Mouse (Mus musculus) cortical plate, adult 2 months (tissue): ENCODE measurements around the gene Sh2b3. TPM values are rescaled to one million over a fixed set of nuclear protein-coding genes. Genes with fewer than 3 reads are reported as not detected.
"Not testable (repeated sequence)": the region's sequence is repeated elsewhere in the genome, so short reads cannot be mapped to it uniquely, and the experiment has no call there.

Experiments used
- H3K27ac ChIP-seq: fragments of 200-500 bp; 2 replicates; pipeline ENCODE4 v1.5.1; 2012; ENCODE audit warnings: low read length, control low read depth, inconsistent platforms; ENCODE audit not compliant: insufficient read depth
- H3K4me1 ChIP-seq: fragments of 200-500 bp; 2 replicates; pipeline ENCODE4 v1.6.1; 2011; ENCODE audit warnings: low read length; ENCODE audit not compliant: control insufficient read depth, insufficient read depth
- H3K4me3 ChIP-seq: fragments of 200-500 bp; 2 replicates; pipeline ENCODE4 v1.5.1; 2011; ENCODE audit warnings: mild to moderate bottlenecking, low read length, control low read depth; ENCODE audit not compliant: insufficient read depth
- CTCF ChIP-seq: fragments of 200-500 bp; IDR thresholded peaks from 2 replicates; pipeline ENCODE4 v1.5.1; 2011; ENCODE audit warnings: mild to moderate bottlenecking, control low read depth, low read length; ENCODE audit not compliant: insufficient read depth; ENCODE audit errors: extremely low read depth
- POLR2A ChIP-seq: fragments of 200-500 bp; IDR thresholded peaks from 2 replicates; pipeline ENCODE4 v1.6.1; 2011; ENCODE audit warnings: mild to moderate bottlenecking, low read length, control low read depth; ENCODE audit not compliant: insufficient read depth; ENCODE audit errors: extremely low read depth
- polyA plus RNA-seq: library from polyadenylated mRNA; depleted of rRNA; stranded (reverse); fragments of >200 nt; gene quantifications from 2 replicates; pipeline ENCODE4 v1.2.3, GENCODE M21; 2012

Gene Sh2b3
- polyA plus RNA-seq, 1 experiment: 19.6 TPM

- Histone ChIP-seq H3K4me3 (no peak overlapping the region), H3K4me1 (no peaks in the 10 kb centered on the region), H3K27ac (no peak overlapping the region)
- TF ChIP-seq POLR2A: no peak
Measured at GRCm38 (mm10) chr5:121864330-121864729, 26.9 kb upstream of the Sh2b3 start.

GRCm38 (mm10) chr5:121861964-121862363, 24.5 kb upstream of the Sh2b3 start:
- Histone ChIP-seq H3K4me1 (no peaks in the 10 kb centered on the region), H3K27ac (no peak overlapping the region), H3K4me3 (no peak overlapping the region)
- TF ChIP-seq CTCF: no peak
- no peak for TF ChIP-seq POLR2A

- Histone ChIP-seq H3K27ac (no peak overlapping the region), H3K4me1 (no peaks in the 10 kb centered on the region)
- TF ChIP-seq POLR2A (no peak), CTCF (no peak)
Measured at GRCm38 (mm10) chr5:121858427-121858826, 21.0 kb upstream of the Sh2b3 start.

DNA sequence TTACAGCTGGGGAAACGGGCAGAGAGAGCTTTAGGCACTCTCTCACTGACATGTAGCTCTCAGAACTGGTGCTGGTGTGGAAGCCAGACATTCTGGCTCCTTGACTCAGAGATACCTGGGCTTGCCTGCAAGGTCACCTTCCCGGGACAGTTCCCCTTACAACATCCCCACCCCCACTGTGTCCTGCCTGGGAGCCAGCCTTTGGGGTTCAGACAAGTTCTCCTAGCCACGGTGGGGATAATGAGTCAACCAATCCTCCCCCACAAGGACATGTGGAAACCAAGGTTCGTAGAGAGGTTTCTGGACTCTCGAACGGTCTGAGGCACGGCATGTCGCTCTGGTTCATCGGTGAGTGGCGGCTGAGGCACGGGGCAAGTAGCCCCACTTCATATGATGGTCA, 19.3 kb upstream of the Sh2b3 start:
- Histone ChIP-seq H3K4me3 (no peak overlapping the region), H3K4me1 (no peaks in the 10 kb centered on the region), H3K27ac (no peak overlapping the region)
- TF ChIP-seq POLR2A (no peak), CTCF (no peak)

More at GRCm38 (mm10) chr5:121858427-121858826, 21.0 kb upstream of the Sh2b3 start:
- H3K4me3 ChIP-seq: no peak overlapping the region

GRCm38 (mm10) chr5:121854768-121855167, 17.3 kb upstream of the Sh2b3 start:
- Histone ChIP-seq H3K27ac (no peak overlapping the region), H3K4me1 (0 out of 2 replicates have a peak, but pooled peaks cover under 1% of the 10 kb centered on the region), H3K4me3 (no peak overlapping the region)
- TF ChIP-seq POLR2A: no peak
- no peak for TF ChIP-seq CTCF

GRCm38 (mm10) chr5:121853368-121854051, 16.1 kb upstream of the Sh2b3 start:
- no peak for TF ChIP-seq POLR2A
- TF ChIP-seq CTCF: no peak

DNA sequence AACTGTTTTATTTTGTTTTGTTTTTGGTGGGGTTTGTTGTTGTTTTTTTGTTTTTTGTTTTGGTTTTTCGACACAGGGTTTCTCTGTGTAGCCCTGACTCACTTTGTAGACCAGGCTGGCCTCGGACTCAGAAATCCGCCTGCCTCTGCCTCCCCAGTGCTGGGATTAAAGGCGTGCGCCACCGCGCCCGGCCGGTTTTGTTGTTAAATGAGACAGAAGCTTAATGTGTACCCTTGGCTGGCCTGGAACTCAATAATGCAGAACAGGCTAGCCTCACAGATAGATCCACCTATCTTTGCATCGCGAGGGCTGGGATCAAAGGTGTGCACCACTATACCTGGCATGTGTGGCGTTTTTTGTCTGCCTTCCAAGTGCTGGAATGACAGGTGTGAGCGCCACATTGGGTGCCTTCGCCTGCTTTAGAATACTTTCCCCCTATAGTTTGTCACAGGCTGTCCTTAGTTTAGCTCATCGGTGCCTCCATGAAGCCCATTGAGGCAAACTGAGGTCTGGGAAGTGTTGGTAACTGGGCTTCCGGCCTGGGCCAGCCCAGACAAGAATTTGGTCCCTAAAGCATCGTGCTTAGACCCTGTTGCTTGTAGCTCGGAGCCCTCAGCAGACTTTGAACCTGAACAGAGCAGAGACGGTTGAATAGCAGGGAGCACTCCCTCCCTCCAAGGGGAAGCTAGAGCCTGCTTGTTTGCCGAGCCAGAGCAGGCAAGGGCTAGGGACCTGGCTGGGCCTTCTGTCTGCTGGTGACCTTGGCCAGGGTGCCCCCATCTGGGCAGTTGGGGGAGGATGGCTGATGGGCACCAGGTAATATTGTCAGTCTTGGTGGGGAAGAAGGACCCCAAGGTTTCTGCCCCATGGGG, 12.3 kb upstream of the Sh2b3 start:
- H3K27ac ChIP-seq: no peak overlapping the region
- peak overlapping the region; percentile 40 for H3K4me3 ChIP-seq
- no peak for TF ChIP-seq POLR2A
- TF ChIP-seq CTCF: no peak
- H3K4me1 ChIP-seq: 0 out of 2 replicates have a peak, but pooled peaks cover 2% of the 10 kb centered on the region

More at GRCm38 (mm10) chr5:121853368-121854051, 16.1 kb upstream of the Sh2b3 start:
- H3K4me3 ChIP-seq: no peak overlapping the region
- no peak overlapping the region for H3K27ac ChIP-seq
- H3K4me1 ChIP-seq: 0 out of 2 replicates have a peak, but pooled peaks cover 2% of the 10 kb centered on the region

DNA sequence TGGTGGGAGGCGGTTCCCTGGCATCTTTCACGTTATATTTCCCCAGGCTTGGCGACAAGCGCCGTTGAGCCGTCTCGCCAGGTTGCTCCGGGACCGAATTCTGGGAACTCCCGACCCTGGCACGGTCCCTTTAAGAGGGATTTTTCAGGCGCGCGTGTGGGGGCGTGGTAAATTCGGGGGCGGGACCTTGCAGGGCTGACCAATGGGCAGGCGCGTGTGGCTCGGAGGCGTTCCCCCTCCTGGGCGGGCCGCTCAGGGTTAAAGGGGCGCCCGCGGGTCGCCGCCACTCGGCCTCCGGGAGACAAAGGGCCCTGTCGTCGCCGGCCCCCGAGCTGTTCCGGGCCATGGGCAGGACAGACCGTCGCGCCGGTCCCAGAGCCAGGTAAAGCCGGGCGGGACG, 11.3 kb upstream of the Sh2b3 start, which contains the start of gene Pheta1:
Gene Pheta1, plus strand, starts transcription at position 242 of the 400 bp plus-strand sequence.
- peak within 1 kb of the TSS; percentile 40 for H3K4me3 ChIP-seq
- 0 out of 2 replicates have a peak, but pooled peaks cover 2% of the 10 kb centered on the region for H3K4me1 ChIP-seq
- TF ChIP-seq CTCF (no peak), POLR2A (peak; percentile 60; the same call in 1 of the 2 replicates)
- H3K27ac ChIP-seq: no peak within 1 kb of the TSS

GRCm38 (mm10) chr5:121848035-121848519, 10.6 kb upstream of the Sh2b3 start:
- Histone ChIP-seq H3K4me3 (peak overlapping the region; percentile 40), H3K27ac (no peak overlapping the region), H3K4me1 (0 out of 2 replicates have a peak, but pooled peaks cover 2% of the 10 kb centered on the region)
- TF ChIP-seq CTCF (peak; percentile 13; the same call in 1 of the 2 replicates), POLR2A (no peak)

DNA sequence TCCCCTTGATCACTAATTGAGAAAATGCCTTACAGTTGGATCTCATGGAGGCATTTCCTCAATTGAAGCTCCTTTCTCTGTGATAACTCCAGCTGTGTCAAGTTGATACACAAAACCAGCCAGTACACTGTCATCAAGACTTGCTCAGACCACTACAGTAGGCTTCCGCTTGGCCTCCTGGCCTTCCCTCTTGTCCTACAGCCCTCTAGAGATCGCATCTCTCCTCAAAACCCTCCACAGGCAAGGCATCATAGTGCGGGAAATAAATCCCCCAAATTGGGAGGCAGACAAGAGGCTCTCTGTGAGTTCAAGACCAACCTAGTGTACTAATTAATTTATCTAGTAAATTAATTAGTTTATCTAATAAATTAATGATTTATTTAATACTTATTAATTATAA, 9.8 kb upstream of the Sh2b3 start:
- H3K4me1 ChIP-seq, H3K4me3 ChIP-seq, H3K27ac ChIP-seq: not testable (repeated sequence)
